9 mouse cellular contexts compared by ENCODE assay signal in genomic region chr12:108403957-108404356, GRCm38 (mm10). TPM values are rescaled to one million over a fixed set of nuclear protein-coding genes. Genes with fewer than 3 reads are reported as not detected.
DNase-seq lines count a peak whose midpoint lies in the region; ATAC-seq and TF ChIP-seq lines count a peak whose summit lies in the region.
"Had no signal": no experiment of that assay in that cellular context is flagged by ENCODE, and none has a peak within 500 bp of the region (broad histone marks: within the 10 kb centered on the region; RNA-seq: fewer than 3 reads in every experiment).

No protein-coding gene starts in this region.

- no peak for ATAC-seq in forebrain, postnatal 0 days
- ATAC-seq in forebrain, embryonic 11.5 days (replicated peaks; ENCODE audit: low FRiP score), result no peak
- ATAC-seq in stomach, postnatal 0 days (ENCODE audit: low FRiP score, low TSS enrichment), result peak; percentile 93

- no peaks in the 10 kb centered on the region for H3K27me3 ChIP-seq in forebrain, postnatal 0 days (ENCODE audit: insufficient read depth, low read length)
- H3K27me3 ChIP-seq in forebrain, embryonic 11.5 days (ENCODE audit: control insufficient read depth, insufficient read depth, low read length), result no peaks in the 10 kb centered on the region
- no peaks in the 10 kb centered on the region for H3K27me3 ChIP-seq in stomach, postnatal 0 days (ENCODE audit: control insufficient read depth, insufficient read depth, low read length)
- no peaks in the 10 kb centered on the region for H3K27me3 ChIP-seq in cerebellum, adult 2 months (ENCODE audit: control insufficient read depth, insufficient read depth, low read length)
- H3K27me3 ChIP-seq: liver, embryonic 13.5 days had no signal

- H3K4me2 ChIP-seq in forebrain, postnatal 0 days (ENCODE audit: low read depth), result no peak overlapping the region
- no peak overlapping the region for H3K4me2 ChIP-seq in forebrain, embryonic 11.5 days (ENCODE audit: low read depth, low read length, severe bottlenecking)
- 0 out of 2 replicates have a peak overlapping the region, but pooled peaks have one; percentile 9 for H3K4me2 ChIP-seq in stomach, postnatal 0 days (replicated peaks; ENCODE audit: low read depth)
- H3K4me2 ChIP-seq: liver, embryonic 13.5 days had no signal

- H3K27ac ChIP-seq in forebrain, postnatal 0 days (ENCODE audit: low read depth, low read length), result no peak overlapping the region
- no peak overlapping the region for H3K27ac ChIP-seq in forebrain, embryonic 11.5 days (ENCODE audit: low read depth, low read length)
- peak overlapping the region; percentile 81 for H3K27ac ChIP-seq in stomach, postnatal 0 days (replicated peaks)
- H3K27ac ChIP-seq in cerebellum, adult 2 months (ENCODE audit: insufficient read depth, low read length), result no peak overlapping the region
- H3K27ac ChIP-seq: liver, embryonic 13.5 days had no signal

- no peak for TF ChIP-seq POLR2A in cerebellum, adult 2 months (IDR thresholded peaks at IDR 0.05; ENCODE audit: borderline replicate concordance, insufficient read depth, low read length)

- H3K4me1 ChIP-seq in forebrain, postnatal 0 days (ENCODE audit: insufficient read depth), result peaks cover 5% of the 10 kb centered on the region; the same call in 1 of the 2 replicates
- no peaks in the 10 kb centered on the region for H3K4me1 ChIP-seq in forebrain, embryonic 11.5 days (replicated peaks; ENCODE audit: control insufficient read depth, insufficient read depth, low read length)
- H3K4me1 ChIP-seq in stomach, postnatal 0 days (replicated peaks; ENCODE audit: control insufficient read depth, insufficient read depth), result peaks cover 2% of the 10 kb centered on the region; the same call in 1 of the 2 replicates
- H3K4me1 ChIP-seq in cerebellum, adult 2 months (ENCODE audit: control insufficient read depth, insufficient read depth, low read length), result peaks cover 20% of the 10 kb centered on the region
- H3K4me1 ChIP-seq: liver, embryonic 13.5 days had no signal

- peak; percentile 40 for DNase-seq in forebrain, postnatal 0 days
- DNase-seq in forebrain, embryonic 11.5 days (ENCODE audit: low spot score), result no peak
- peak; percentile 61 for DNase-seq in Muller cell, postnatal 12 days (ENCODE audit: inconsistent ontology term)
- peak; percentile 54 to 69 for DNase-seq in heart, postnatal 10 days
- DNase-seq in kidney, postnatal 4 days, result peak; percentile 65 to 79
- DNase-seq in stomach, postnatal 0 days (ENCODE audit: low spot score), result peak; percentile 58
- no peak for DNase-seq in cerebellum, adult 2 months
- no peak for DNase-seq in testis, postnatal 10 days (ENCODE audit: low spot score)
- DNase-seq: liver, embryonic 13.5 days had no signal

- TF ChIP-seq CTCF in forebrain, postnatal 0 days (IDR thresholded peaks at IDR 0.05; ENCODE audit: low read depth), result no peak
- peak; percentile 39; the same call in 1 of the 2 replicates for TF ChIP-seq CTCF in stomach, postnatal 0 days (IDR thresholded peaks at IDR 0.05; ENCODE audit: low read depth)
- TF ChIP-seq CTCF in cerebellum, adult 2 months (IDR thresholded peaks at IDR 0.05; ENCODE audit: borderline replicate concordance, insufficient read depth, low read depth, low read length), result no peak

- intact Hi-C loops in heart, postnatal 10 days (cut with DNase I), result no loop called here

- no peak for TF ChIP-seq EP300 in stomach, postnatal 0 days (optimal IDR thresholded peaks at IDR 0.05)

- H3K4me3 ChIP-seq in forebrain, postnatal 0 days (ENCODE audit: low read depth, low read length), result no peak overlapping the region
- no peak overlapping the region for H3K4me3 ChIP-seq in forebrain, embryonic 11.5 days (ENCODE audit: low read depth, low read length)
- no peak overlapping the region for H3K4me3 ChIP-seq in stomach, postnatal 0 days (ENCODE audit: low read depth, low read length)
- no peak overlapping the region for H3K4me3 ChIP-seq in cerebellum, adult 2 months (replicated peaks; ENCODE audit: insufficient read depth, low read depth, low read length)
- H3K4me3 ChIP-seq: liver, embryonic 13.5 days had no signal

- H3K9ac ChIP-seq in forebrain, postnatal 0 days, result no peak overlapping the region
- no peak overlapping the region for H3K9ac ChIP-seq in forebrain, embryonic 11.5 days (ENCODE audit: low read length)
- no peak overlapping the region for H3K9ac ChIP-seq in stomach, postnatal 0 days (ENCODE audit: low read length)
- H3K9ac ChIP-seq: liver, embryonic 13.5 days had no signal

- 69% methylated on average over 6 of the region's 6 CpGs for WGBS in forebrain, postnatal 0 days
- 88% methylated on average over 6 of the region's 6 CpGs for WGBS in forebrain, embryonic 11.5 days
- WGBS in stomach, postnatal 0 days, result 6% methylated on average over 6 of the region's 6 CpGs
- 83% methylated on average over 6 of the region's 6 CpGs for WGBS in cerebellum, adult 2 months

- H3K36me3 ChIP-seq in forebrain, postnatal 0 days (ENCODE audit: insufficient read depth), result no peaks in the 10 kb centered on the region
- no peaks in the 10 kb centered on the region for H3K36me3 ChIP-seq in forebrain, embryonic 11.5 days (ENCODE audit: control insufficient read depth, insufficient read depth, low read length)
- H3K36me3 ChIP-seq in stomach, postnatal 0 days (ENCODE audit: control insufficient read depth, insufficient read depth, low read length), result no peaks in the 10 kb centered on the region
- H3K36me3 ChIP-seq: liver, embryonic 13.5 days had no signal

- H3K9me3 ChIP-seq in forebrain, postnatal 0 days (ENCODE audit: low read length), result no peaks in the 10 kb centered on the region
- no peaks in the 10 kb centered on the region for H3K9me3 ChIP-seq in forebrain, embryonic 11.5 days (ENCODE audit: control insufficient read depth, low read length)
- H3K9me3 ChIP-seq in stomach, postnatal 0 days (ENCODE audit: control insufficient read depth, low read length), result no peaks in the 10 kb centered on the region
- H3K9me3 ChIP-seq: liver, embryonic 13.5 days had no signal

RNA-seq across cellular contexts. Expression of gene Eml1, which starts 33.2 kb away (rescaled TPM):
- 69.1 and 82.9 TPM in 2 replicates for total RNA-seq in forebrain, postnatal 0 days (2014; rRNA removed)
- polyA plus RNA-seq in forebrain, postnatal 0 days (2015; fragmentation: Nextera tagmentation; extraction: Ambion mirVana), result 42.8 and 43.5 TPM in 2 replicates
- polyA plus RNA-seq in forebrain, embryonic 11.5 days (2014; fragmentation: Nextera tagmentation; extraction: Ambion mirVana), result 90.3 and 92.5 TPM in 2 replicates
- total RNA-seq in heart, postnatal 10 days (2021), result 10 to 100 TPM; 82.1 to 94.6 TPM
- 53.8 and 54.6 TPM in 2 replicates for polyA plus RNA-seq in stomach, postnatal 0 days (2015; fragmentation: Nextera tagmentation; extraction: Ambion mirVana)
- polyA plus RNA-seq in cerebellum, adult 2 months (2012; rRNA removed), result 89.7 and 93.9 TPM in 2 replicates

Comparison
In these comparisons a context has a peak if more than half of its experiments do, and no peak if none do; other contexts are left out.
1. DNase-seq: peak in forebrain, postnatal 0 days (single experiment), Muller cell, postnatal 12 days (single experiment), heart, postnatal 10 days (2 of 2), kidney, postnatal 4 days (2 of 2) and stomach, postnatal 0 days (single experiment); none in forebrain, embryonic 11.5 days (single experiment), cerebellum, adult 2 months (0 of 2) and testis, postnatal 10 days (single experiment).